In the genomic region with DNA sequence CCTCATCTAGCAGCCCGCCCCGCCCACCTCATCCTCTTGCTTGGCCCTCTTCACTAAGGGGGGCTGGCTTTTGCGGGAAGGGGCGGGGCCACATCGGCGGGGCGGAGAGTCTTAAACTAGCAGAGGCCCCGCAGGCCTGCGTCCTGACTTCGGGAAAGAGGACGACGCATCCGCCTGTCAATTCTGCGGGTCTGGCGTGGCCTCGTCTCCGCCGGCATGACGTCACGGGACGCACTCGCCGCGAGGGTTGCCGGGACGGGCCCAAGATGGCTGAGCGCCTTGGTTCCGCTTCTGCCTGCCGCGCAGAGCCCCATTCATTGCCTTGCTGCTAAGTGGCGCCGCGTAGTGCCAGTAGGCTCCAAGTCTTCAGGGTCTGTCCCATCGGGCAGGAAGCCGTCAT, we compare ENCODE assay signal across 8 mouse cellular contexts. TPM values are rescaled to one million over a fixed set of nuclear protein-coding genes. Genes with fewer than 3 reads are reported as not detected.
A peak's percentile ranks its signal among the peaks of the same experiment; 100 is the strongest.
DNase-seq lines count a peak whose midpoint lies in the region; ATAC-seq and TF ChIP-seq lines count a peak whose summit lies in the region.

A gene (plus strand): TSS at position 232 of the 400 bp plus-strand sequence.

- H3K4me1 ChIP-seq in embryonic facial prominence, embryonic 14.5 days (ENCODE audit: control insufficient read depth, insufficient read depth, low read length) = peaks cover 9% of the 10 kb centered on the region
- H3K4me1 ChIP-seq in heart, adult 2 months (ENCODE audit: control insufficient read depth, insufficient read depth, low read length) = peaks cover 6% of the 10 kb centered on the region
- H3K4me1 ChIP-seq in limb, embryonic 13.5 days = peaks cover 14% of the 10 kb centered on the region
- peaks cover 15% of the 10 kb centered on the region for H3K4me1 ChIP-seq in midbrain, embryonic 16.5 days (ENCODE audit: control insufficient read depth, insufficient read depth, low read length)

- TF ChIP-seq POLR2A in heart, adult 2 months (IDR thresholded peaks at IDR 0.05; ENCODE audit: insufficient read depth, low read depth, low read length) = peak; percentile 81

- no peaks in the 10 kb centered on the region for H3K9me3 ChIP-seq in embryonic facial prominence, embryonic 14.5 days (ENCODE audit: control insufficient read depth, low read length)
- no peaks in the 10 kb centered on the region for H3K9me3 ChIP-seq in limb, embryonic 13.5 days
- H3K9me3 ChIP-seq in midbrain, embryonic 16.5 days (replicated peaks; ENCODE audit: control insufficient read depth, low read length, poor library complexity, severe bottlenecking) = no peaks in the 10 kb centered on the region

- peak within 1 kb of the TSS; percentile 97 for H3K9ac ChIP-seq in embryonic facial prominence, embryonic 14.5 days (ENCODE audit: low read depth, low read length)
- H3K9ac ChIP-seq in heart, adult 2 months (ENCODE audit: low read depth, low read length) = peak within 1 kb of the TSS; percentile 85
- H3K9ac ChIP-seq in limb, embryonic 13.5 days = peak within 1 kb of the TSS; percentile 95
- H3K9ac ChIP-seq in midbrain, embryonic 16.5 days (ENCODE audit: low read depth, low read length) = peak within 1 kb of the TSS; percentile 93

- H3K36me3 ChIP-seq in embryonic facial prominence, embryonic 14.5 days (ENCODE audit: control insufficient read depth, insufficient read depth, low read length) = no peaks in the 10 kb centered on the region
- no peaks in the 10 kb centered on the region for H3K36me3 ChIP-seq in heart, adult 2 months (ENCODE audit: control insufficient read depth, insufficient read depth, low read length)
- no peaks in the 10 kb centered on the region for H3K36me3 ChIP-seq in limb, embryonic 13.5 days
- no peaks in the 10 kb centered on the region for H3K36me3 ChIP-seq in midbrain, embryonic 16.5 days (ENCODE audit: control insufficient read depth, insufficient read depth, low read length)

- H3K27ac ChIP-seq in embryonic facial prominence, embryonic 14.5 days (replicated peaks; ENCODE audit: low read depth, low read length) = peak within 1 kb of the TSS; percentile 94
- peak within 1 kb of the TSS; percentile 82 for H3K27ac ChIP-seq in heart, adult 2 months
- peak within 1 kb of the TSS; percentile 90 for H3K27ac ChIP-seq in limb, embryonic 13.5 days
- peak within 1 kb of the TSS; percentile 93 for H3K27ac ChIP-seq in midbrain, embryonic 16.5 days (ENCODE audit: low read length)

- DNase-seq in 3T3-L1 (ENCODE audit: low read depth, low spot score) = peak; percentile 97
- DNase-seq in adrenal gland, postnatal 4 days (ENCODE audit: low spot score in 2 of 2) = peak; percentile 89 to 90
- peak; percentile 99 for DNase-seq in embryonic facial prominence, embryonic 14.5 days (ENCODE audit: low spot score)
- peak; percentile 97 to 98 for DNase-seq in heart, adult 2 months
- peak; percentile 96 for DNase-seq in kidney, adult 8-10 months
- DNase-seq in spleen, postnatal 10 days (ENCODE audit: low spot score in 2 of 2) = peak; percentile 93 to 95

- H3K79me2 ChIP-seq in heart, adult 2 months (replicated peaks; ENCODE audit: control insufficient read depth, insufficient read depth, low read length) = no peaks in the 10 kb centered on the region

- TF ChIP-seq EP300 in heart, adult 2 months (IDR thresholded peaks at IDR 0.05; ENCODE audit: insufficient read depth, low read depth, low read length) = 0 out of 2 replicates have a peak, but pooled peaks have one; percentile 10

- ATAC-seq in embryonic facial prominence, embryonic 14.5 days (ENCODE audit: low read depth) = peak; percentile 98
- ATAC-seq in limb, embryonic 13.5 days (ENCODE audit: low FRiP score, low read depth) = peak; percentile 98
- peak; percentile 99 for ATAC-seq in midbrain, embryonic 16.5 days

- no peak for TF ChIP-seq CTCF in heart, adult 2 months (IDR thresholded peaks at IDR 0.05)

- peak within 1 kb of the TSS; percentile 95 for H3K4me3 ChIP-seq in embryonic facial prominence, embryonic 14.5 days (ENCODE audit: low read depth, low read length)
- H3K4me3 ChIP-seq in heart, adult 2 months = peak within 1 kb of the TSS; percentile 65
- H3K4me3 ChIP-seq in limb, embryonic 13.5 days = peak within 1 kb of the TSS; percentile 99
- peak within 1 kb of the TSS; percentile 100 for H3K4me3 ChIP-seq in midbrain, embryonic 16.5 days (ENCODE audit: low read depth, low read length)

- intact Hi-C loops in heart, adult 2 months (cut with DNase I) = loop anchor here (5.0 to 10.0 kb wide), 2 partner anchors 99 to 247 kb away; a partner anchor contains a TSS

- H3K27me3 ChIP-seq in embryonic facial prominence, embryonic 14.5 days (replicated peaks; ENCODE audit: control insufficient read depth, insufficient read depth, low read length) = no peaks in the 10 kb centered on the region
- H3K27me3 ChIP-seq in heart, adult 2 months (ENCODE audit: control insufficient read depth, insufficient read depth, low read length) = no peaks in the 10 kb centered on the region
- H3K27me3 ChIP-seq in limb, embryonic 13.5 days = no peaks in the 10 kb centered on the region
- H3K27me3 ChIP-seq in midbrain, embryonic 16.5 days (ENCODE audit: control insufficient read depth, insufficient read depth, low read depth, low read length) = no peaks in the 10 kb centered on the region

- under 1% methylated on average over 32 of the region's 35 CpGs for WGBS in embryonic facial prominence, embryonic 14.5 days
- WGBS in heart, adult 2 months = under 1% methylated on average over 35 of the region's 35 CpGs
- under 1% methylated on average over 35 of the region's 35 CpGs for WGBS in limb, embryonic 13.5 days
- WGBS in midbrain, embryonic 16.5 days = under 1% methylated on average over 35 of the region's 35 CpGs

- peak within 1 kb of the TSS; percentile 66 for H3K4me2 ChIP-seq in embryonic facial prominence, embryonic 14.5 days (ENCODE audit: low read depth, low read length)
- H3K4me2 ChIP-seq in limb, embryonic 13.5 days (replicated peaks) = peak within 1 kb of the TSS; percentile 90
- peak within 1 kb of the TSS; percentile 93 for H3K4me2 ChIP-seq in midbrain, embryonic 16.5 days (ENCODE audit: low read length)

RNA-seq across cellular contexts. Expression of the gene that starts here (rescaled TPM):
- total RNA-seq in adrenal gland, postnatal 4 days (2021) = 10 to 100 TPM; 29.0 to 31.4 TPM
- polyA plus RNA-seq in embryonic facial prominence, embryonic 14.5 days (2014; fragmentation: Nextera tagmentation; extraction: Ambion mirVana) = 13.1 and 13.7 TPM in 2 replicates
- total RNA-seq in heart, adult 2 months (2021) = 10 to 100 TPM; 11.5 to 12.0 TPM
- 6.5 and 11.0 TPM in 2 replicates for polyA plus RNA-seq in heart, adult 2 months (2012; rRNA removed)
- 14.2 and 15.2 TPM in 2 replicates for polyA plus RNA-seq in limb, embryonic 13.5 days (2015; fragmentation: Nextera tagmentation; extraction: Ambion mirVana)
- polyA plus RNA-seq in midbrain, embryonic 16.5 days (2015; fragmentation: Nextera tagmentation; extraction: Ambion mirVana) = 13.7 and 14.8 TPM in 2 replicates

Comparison
In these comparisons a context has a peak if more than half of its experiments do, and no peak if none do; other contexts are left out.
1. Peak in every context shown above with its lines: DNase-seq, ATAC-seq, H3K4me3 ChIP-seq and H3K27ac ChIP-seq.